27 mouse cellular contexts compared by ENCODE assay signal in the genomic region with DNA sequence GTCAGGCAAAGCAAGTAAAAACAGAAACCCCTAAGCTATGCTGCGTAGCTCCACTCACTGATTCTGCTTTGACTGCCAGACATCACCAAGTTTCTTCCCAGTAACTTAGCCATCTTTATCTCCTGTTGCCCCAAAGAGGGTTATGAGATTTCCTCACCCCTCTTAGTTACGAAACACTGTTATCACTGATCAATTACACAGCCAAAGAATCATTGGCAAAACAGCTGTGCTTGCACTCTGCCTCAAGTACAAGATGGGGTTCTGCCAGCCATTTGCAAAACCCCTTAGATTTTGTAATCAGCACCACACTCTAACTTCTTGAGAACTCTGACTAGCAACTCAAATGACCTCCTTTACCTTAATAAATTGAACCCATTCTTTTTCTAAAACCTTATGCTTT. TPM values are rescaled to one million over a fixed set of nuclear protein-coding genes. Genes with fewer than 3 reads are reported as not detected.
DNase-seq lines count a peak whose midpoint lies in the region; ATAC-seq and TF ChIP-seq lines count a peak whose summit lies in the region.
"Had no signal": no experiment of that assay in that cellular context is flagged by ENCODE, and none has a peak within 500 bp of the region (broad histone marks: within the 10 kb centered on the region; RNA-seq: fewer than 3 reads in every experiment).

No protein-coding gene starts in this region.

- no peak for ATAC-seq in liver, embryonic 12.5 days
- no peak for ATAC-seq in midbrain, embryonic 11.5 days (ENCODE audit: low FRiP score)
- ATAC-seq in midbrain, embryonic 16.5 days, result no peak
- ATAC-seq: CD4-positive, CD25-positive, alpha-beta regulatory T cell, adult 4 months; forebrain, embryonic 15.5 days; hindbrain, embryonic 16.5 days; intestine, embryonic 15.5 days had no signal

- intact Hi-C loops in left cerebral cortex, postnatal 25 days (cut with DNase I), result no loop called here

- no peak overlapping the region for H3K4me3 ChIP-seq in liver, adult 2 months (ENCODE audit: insufficient read depth, low read depth, low read length)
- H3K4me3 ChIP-seq in liver, embryonic 12.5 days, result no peak overlapping the region
- no peak overlapping the region for H3K4me3 ChIP-seq in midbrain, embryonic 11.5 days (ENCODE audit: low read depth, low read length)
- no peak overlapping the region for H3K4me3 ChIP-seq in midbrain, embryonic 16.5 days (ENCODE audit: low read depth, low read length)
- H3K4me3 ChIP-seq: embryonic facial prominence, embryonic 12.5 days; embryonic facial prominence, embryonic 15.5 days; forebrain, embryonic 12.5 days; forebrain, embryonic 15.5 days; heart, embryonic 12.5 days; heart, embryonic 15.5 days; hindbrain, embryonic 10.5 days; hindbrain, embryonic 13.5 days; intestine, embryonic 15.5 days had no signal

- H3K36me3 ChIP-seq in liver, adult 2 months (ENCODE audit: control insufficient read depth, insufficient read depth, low read length), result peaks cover 32% of the 10 kb centered on the region
- H3K36me3 ChIP-seq in liver, embryonic 12.5 days, result peaks cover 61% of the 10 kb centered on the region
- H3K36me3 ChIP-seq in midbrain, embryonic 11.5 days (ENCODE audit: control insufficient read depth, insufficient read depth, low read length), result peaks cover 7% of the 10 kb centered on the region; the same call in 1 of the 2 replicates
- peaks cover 8% of the 10 kb centered on the region for H3K36me3 ChIP-seq in midbrain, embryonic 16.5 days (ENCODE audit: control insufficient read depth, insufficient read depth, low read length)

- no peak for TF ChIP-seq POLR2A in liver, adult 2 months (IDR thresholded peaks at IDR 0.05; ENCODE audit: extremely low read depth, insufficient read depth, low read length)

- peaks cover 8% of the 10 kb centered on the region for H3K4me1 ChIP-seq in liver, adult 2 months (ENCODE audit: control insufficient read depth, insufficient read depth, low read length)
- H3K4me1 ChIP-seq in liver, embryonic 12.5 days, result no peaks in the 10 kb centered on the region
- H3K4me1 ChIP-seq in midbrain, embryonic 11.5 days (ENCODE audit: control insufficient read depth, insufficient read depth, low read length), result no peaks in the 10 kb centered on the region
- H3K4me1 ChIP-seq in midbrain, embryonic 16.5 days (ENCODE audit: control insufficient read depth, insufficient read depth, low read length), result peaks cover 6% of the 10 kb centered on the region; the same call in 1 of the 2 replicates
- H3K4me1 ChIP-seq: embryonic facial prominence, embryonic 15.5 days; hindbrain, embryonic 10.5 days; intestine, embryonic 15.5 days had no signal

- peaks cover 5% of the 10 kb centered on the region; the same call in 1 of the 2 replicates for H3K79me2 ChIP-seq in liver, adult 2 months (ENCODE audit: control insufficient read depth, insufficient read depth, low read length)

- WGBS in liver, adult 2 months, result 22% methylated on average over 2 of the region's 2 CpGs
- 81% methylated on average over 2 of the region's 2 CpGs for WGBS in liver, embryonic 12.5 days (ENCODE audit: insufficient replicate concordance)
- 91% methylated on average over 2 of the region's 2 CpGs for WGBS in midbrain, embryonic 11.5 days
- 96% methylated on average over 2 of the region's 2 CpGs for WGBS in midbrain, embryonic 16.5 days

- TF ChIP-seq CTCF in liver, adult 2 months (IDR thresholded peaks at IDR 0.05; ENCODE audit: low read depth, low read length), result no peak

- H3K4me2 ChIP-seq in liver, embryonic 12.5 days, result no peak overlapping the region
- no peak overlapping the region for H3K4me2 ChIP-seq in midbrain, embryonic 11.5 days
- no peak overlapping the region for H3K4me2 ChIP-seq in midbrain, embryonic 16.5 days (ENCODE audit: low read length)
- H3K4me2 ChIP-seq: embryonic facial prominence, embryonic 12.5 days; embryonic facial prominence, embryonic 15.5 days; forebrain, embryonic 12.5 days; forebrain, embryonic 15.5 days; heart, embryonic 12.5 days; heart, embryonic 15.5 days; hindbrain, embryonic 13.5 days; intestine, embryonic 15.5 days had no signal

- DNase-seq in liver, adult 2 months (ENCODE audit: extremely low read depth, low read depth, low spot score), result peak; percentile 96
- peak; percentile 44 for DNase-seq in midbrain, embryonic 11.5 days (ENCODE audit: low spot score, missing footprints)
- DNase-seq in gonadal fat pad, adult 2 months (ENCODE audit: low read depth), result peak; percentile 66
- DNase-seq in skeletal muscle tissue, adult 2 months (ENCODE audit: low read depth, low spot score), result peak; percentile 24
- DNase-seq in left cerebral cortex, postnatal 25 days (ENCODE audit: low spot score in 2 of 2), result no peak
- DNase-seq in neural tube, embryonic 10.5 days (ENCODE audit: extremely low spot score, low spot score), result no peak
- DNase-seq: adrenal gland, postnatal 10 days; cerebellum, adult 11 months; cerebellum, adult 2 months; cerebellum, adult 9-11 months; cerebellum, postnatal 25 days; gastrocnemius, postnatal 10 days; heart, postnatal 10 days; heart, postnatal 36 days had no signal

- peak overlapping the region; percentile 52; the same call in 1 of the 2 replicates for H3K27ac ChIP-seq in liver, adult 2 months (replicated peaks; ENCODE audit: insufficient read depth, low read depth, low read length)
- no peak overlapping the region for H3K27ac ChIP-seq in liver, embryonic 12.5 days
- no peak overlapping the region for H3K27ac ChIP-seq in midbrain, embryonic 11.5 days (ENCODE audit: low read depth, low read length)
- H3K27ac ChIP-seq in midbrain, embryonic 16.5 days (ENCODE audit: low read length), result no peak overlapping the region
- H3K27ac ChIP-seq: embryonic facial prominence, embryonic 12.5 days; embryonic facial prominence, embryonic 15.5 days; forebrain, embryonic 12.5 days; forebrain, embryonic 15.5 days; heart, embryonic 15.5 days; hindbrain, embryonic 10.5 days; hindbrain, embryonic 13.5 days; intestine, embryonic 15.5 days had no signal

- H3K9me3 ChIP-seq in liver, embryonic 12.5 days (replicated peaks), result no peaks in the 10 kb centered on the region
- H3K9me3 ChIP-seq in midbrain, embryonic 11.5 days (ENCODE audit: control insufficient read depth, low read length), result no peaks in the 10 kb centered on the region
- no peaks in the 10 kb centered on the region for H3K9me3 ChIP-seq in midbrain, embryonic 16.5 days (replicated peaks; ENCODE audit: control insufficient read depth, low read length, poor library complexity, severe bottlenecking)
- H3K9me3 ChIP-seq: embryonic facial prominence, embryonic 12.5 days; embryonic facial prominence, embryonic 15.5 days; forebrain, embryonic 12.5 days; forebrain, embryonic 15.5 days; heart, embryonic 12.5 days; heart, embryonic 15.5 days; hindbrain, embryonic 10.5 days; hindbrain, embryonic 13.5 days; intestine, embryonic 15.5 days had no signal

- H3K9ac ChIP-seq in liver, adult 2 months (ENCODE audit: low read depth, low read length), result no peak overlapping the region
- H3K9ac ChIP-seq in liver, embryonic 12.5 days, result no peak overlapping the region
- no peak overlapping the region for H3K9ac ChIP-seq in midbrain, embryonic 11.5 days (ENCODE audit: low read length)
- H3K9ac ChIP-seq in midbrain, embryonic 16.5 days (ENCODE audit: low read depth, low read length), result no peak overlapping the region
- H3K9ac ChIP-seq: embryonic facial prominence, embryonic 12.5 days; embryonic facial prominence, embryonic 15.5 days; forebrain, embryonic 12.5 days; forebrain, embryonic 15.5 days; heart, embryonic 12.5 days; heart, embryonic 15.5 days; hindbrain, embryonic 13.5 days; intestine, embryonic 15.5 days had no signal

- no peaks in the 10 kb centered on the region for H3K27me3 ChIP-seq in liver, adult 2 months (ENCODE audit: control insufficient read depth, insufficient read depth, low read length)
- H3K27me3 ChIP-seq in liver, embryonic 12.5 days (replicated peaks), result no peaks in the 10 kb centered on the region
- no peaks in the 10 kb centered on the region for H3K27me3 ChIP-seq in midbrain, embryonic 11.5 days (ENCODE audit: control insufficient read depth, insufficient read depth, low read length)
- H3K27me3 ChIP-seq in midbrain, embryonic 16.5 days (ENCODE audit: control insufficient read depth, insufficient read depth, low read depth, low read length), result no peaks in the 10 kb centered on the region
- H3K27me3 ChIP-seq: embryonic facial prominence, embryonic 12.5 days; embryonic facial prominence, embryonic 15.5 days; forebrain, embryonic 12.5 days; forebrain, embryonic 15.5 days; heart, embryonic 12.5 days; heart, embryonic 15.5 days; hindbrain, embryonic 13.5 days; intestine, embryonic 15.5 days had no signal

RNA-seq across cellular contexts. Expression of a gene that starts 10.8 kb away (rescaled TPM):
- total RNA-seq in liver, adult 2 months (2014; rRNA removed), result 27.8 and 30.1 TPM in 2 replicates
- polyA plus RNA-seq in liver, adult 2 months (2012; rRNA removed), result 11.2 and 12.9 TPM in 2 replicates
- 17.5 and 18.7 TPM in 2 replicates for polyA plus RNA-seq in liver, embryonic 12.5 days (2016; fragmentation: Nextera tagmentation; extraction: Ambion mirVana)
- 67.3 and 69.7 TPM in 2 replicates for polyA plus RNA-seq in midbrain, embryonic 11.5 days (2014; fragmentation: Nextera tagmentation; extraction: Ambion mirVana)
- 95.7 and 101 TPM in 2 replicates for polyA plus RNA-seq in midbrain, embryonic 16.5 days (2015; fragmentation: Nextera tagmentation; extraction: Ambion mirVana)
- polyA plus RNA-seq in gonadal fat pad, adult 2 months (2012; rRNA removed), result 24.6 and 26.4 TPM in 2 replicates
- total RNA-seq in left cerebral cortex, postnatal 25 days (2021), result 10 to 100 TPM; 93.6 to 95.2 TPM

RNA-seq across cellular contexts. Expression of a gene that starts 38.5 kb away (rescaled TPM):
- 65.2 and 100 TPM in 2 replicates for total RNA-seq in liver, adult 2 months (2014; rRNA removed)
- polyA plus RNA-seq in liver, adult 2 months (2012; rRNA removed), result 12.4 and 17.9 TPM in 2 replicates
- 29.1 and 30.2 TPM in 2 replicates for polyA plus RNA-seq in liver, embryonic 12.5 days (2016; fragmentation: Nextera tagmentation; extraction: Ambion mirVana)
- 27.7 and 30.8 TPM in 2 replicates for polyA plus RNA-seq in midbrain, embryonic 11.5 days (2014; fragmentation: Nextera tagmentation; extraction: Ambion mirVana)
- 28.7 and 29.5 TPM in 2 replicates for polyA plus RNA-seq in midbrain, embryonic 16.5 days (2015; fragmentation: Nextera tagmentation; extraction: Ambion mirVana)
- polyA plus RNA-seq in gonadal fat pad, adult 2 months (2012; rRNA removed), result 17.9 and 21.0 TPM in 2 replicates
- 10 to 100 TPM; 24.2 to 26.5 TPM for total RNA-seq in left cerebral cortex, postnatal 25 days (2021)

Comparison
In these comparisons a context has a peak if more than half of its experiments do, and no peak if none do; other contexts are left out.
1. DNase-seq: peak in liver, adult 2 months (single experiment), midbrain, embryonic 11.5 days (single experiment), gonadal fat pad, adult 2 months (single experiment) and skeletal muscle tissue, adult 2 months (single experiment); none in left cerebral cortex, postnatal 25 days (0 of 2) and neural tube, embryonic 10.5 days (single experiment).